Mouse (Mus musculus): ENCODE measurements around the gene Wdr25. TPM values are rescaled to one million over a fixed set of nuclear protein-coding genes. Genes with fewer than 3 reads are reported as not detected.

Gene Wdr25
- polyA plus RNA-seq, 1 experiment from 2014 or later = 3.7 TPM

DNA sequence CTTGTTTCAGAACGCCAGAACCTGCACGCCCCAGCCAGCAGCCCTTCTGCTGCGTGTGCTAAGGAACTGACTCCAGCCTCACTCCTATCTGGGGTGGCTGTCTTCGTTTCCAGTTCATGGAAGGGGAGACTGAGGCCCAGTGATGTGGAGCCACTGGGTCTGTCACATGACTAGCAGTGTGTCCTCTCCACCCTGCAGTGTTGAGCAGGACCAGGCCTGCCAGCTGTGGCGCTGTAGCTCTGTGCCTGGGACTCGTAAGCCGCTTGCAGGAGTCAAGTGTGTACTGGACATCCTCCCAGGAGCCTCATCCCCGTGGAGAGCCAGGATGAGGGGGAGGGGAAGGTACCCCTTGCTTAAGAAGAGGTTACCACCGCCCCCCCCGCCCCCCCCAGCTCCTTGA, 86.5 kb downstream of the Wdr25 start:
- Histone ChIP-seq H3K4me1 (ENCODE audit: control insufficient read depth, insufficient read depth, low read length) (peaks cover 17% of the 10 kb centered on the region), H3K27me3 (replicated peaks; ENCODE audit: control insufficient read depth, insufficient read depth, low read length) (no peaks in the 10 kb centered on the region), H3K9ac (ENCODE audit: low read length) (no peak overlapping the region), H3K9me3 (replicated peaks; ENCODE audit: control insufficient read depth, low read length) (no peaks in the 10 kb centered on the region), H3K4me3 (ENCODE audit: low read depth, low read length) (no peak overlapping the region), H3K4me2 (ENCODE audit: low read length) (no peak overlapping the region), H3K27ac (ENCODE audit: low read depth, low read length) (no peak overlapping the region), H3K36me3 (ENCODE audit: control insufficient read depth, insufficient read depth, low read length) (no peaks in the 10 kb centered on the region)
- 18% methylated on average over 10 of the region's 10 CpGs for WGBS
- peak; percentile 22 for DNase-seq (ENCODE audit: low spot score)
- ATAC-seq = peak; percentile 63

DNA sequence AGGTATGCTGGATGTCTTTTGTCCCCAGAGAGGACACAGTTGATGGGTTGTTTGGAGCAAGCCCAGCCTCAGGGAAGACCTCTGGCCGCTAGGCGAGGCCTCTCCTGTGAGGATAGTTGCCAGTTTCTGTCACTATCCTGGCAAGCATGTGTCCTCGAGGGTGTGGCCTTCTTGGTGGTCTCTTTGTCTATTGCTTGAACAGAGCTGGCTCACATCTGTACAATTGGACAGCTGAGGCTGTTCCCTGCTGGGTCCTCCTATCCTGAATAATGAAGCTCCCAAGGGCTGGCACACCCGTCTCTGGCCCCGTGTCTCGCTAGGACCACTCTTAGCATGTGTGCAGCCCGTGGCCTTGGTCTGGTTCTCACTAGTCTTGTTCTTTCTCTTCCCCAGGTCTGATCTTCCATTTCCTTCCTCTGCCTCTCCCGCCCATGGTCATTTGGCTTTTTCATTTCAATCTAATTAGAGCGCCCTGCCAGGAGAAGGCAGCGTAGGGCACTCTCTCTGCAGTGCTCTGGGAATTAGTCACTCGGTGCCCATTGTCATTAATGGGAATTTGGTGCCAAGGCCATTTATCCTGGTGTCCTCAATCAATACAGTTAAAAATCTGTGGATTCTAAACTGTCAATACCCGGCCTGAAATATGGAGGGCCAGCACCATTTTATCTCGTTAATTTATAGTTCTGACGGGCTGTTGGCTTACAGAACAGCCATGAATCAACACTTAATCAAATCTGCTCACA, 88.7 kb downstream of the Wdr25 start:
- no peak overlapping the region for H3K9ac ChIP-seq (ENCODE audit: low read length)
- H3K36me3 ChIP-seq (ENCODE audit: control insufficient read depth, insufficient read depth, low read length) = no peaks in the 10 kb centered on the region
- ATAC-seq = peak; percentile 22; the same call in 1 of the 2 replicates
- peaks cover 17% of the 10 kb centered on the region for H3K4me1 ChIP-seq (ENCODE audit: control insufficient read depth, insufficient read depth, low read length)
- DNase-seq (ENCODE audit: low spot score) = peak; percentile 54
- no peak overlapping the region for H3K4me2 ChIP-seq (ENCODE audit: low read length)
- no peaks in the 10 kb centered on the region for H3K9me3 ChIP-seq (replicated peaks; ENCODE audit: control insufficient read depth, low read length)
- 35% methylated on average over 14 of the region's 14 CpGs for WGBS
- no peak overlapping the region for H3K4me3 ChIP-seq (ENCODE audit: low read depth, low read length)
- H3K27ac ChIP-seq (ENCODE audit: low read depth, low read length) = no peak overlapping the region
- no peaks in the 10 kb centered on the region for H3K27me3 ChIP-seq (replicated peaks; ENCODE audit: control insufficient read depth, insufficient read depth, low read length)

DNA sequence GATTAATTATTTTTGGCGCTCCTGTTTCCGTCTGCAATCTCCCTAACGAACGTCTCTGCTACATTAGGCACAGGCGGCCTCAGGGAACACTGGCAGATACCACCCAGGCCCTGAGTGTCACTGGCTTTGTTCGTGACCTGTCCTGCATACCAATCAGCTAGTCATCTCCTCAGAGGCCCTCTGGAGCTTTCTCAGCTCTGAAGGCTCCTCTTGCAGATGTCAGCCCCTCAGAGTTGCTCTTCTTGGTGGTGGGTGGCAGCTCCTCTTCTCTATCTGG, 89.2 kb downstream of the Wdr25 start:
- ATAC-seq (no peak), DNase-seq (ENCODE audit: low spot score) (no peak)
- Histone ChIP-seq H3K27ac (ENCODE audit: low read depth, low read length) (0 out of 2 replicates have a peak overlapping the region, but pooled peaks have one; percentile 33), H3K4me1 (ENCODE audit: control insufficient read depth, insufficient read depth, low read length) (peaks cover 17% of the 10 kb centered on the region), H3K4me3 (ENCODE audit: low read depth, low read length) (no peak overlapping the region), H3K27me3 (replicated peaks; ENCODE audit: control insufficient read depth, insufficient read depth, low read length) (no peaks in the 10 kb centered on the region), H3K4me2 (ENCODE audit: low read length) (no peak overlapping the region), H3K9me3 (replicated peaks; ENCODE audit: control insufficient read depth, low read length) (no peaks in the 10 kb centered on the region), H3K9ac (ENCODE audit: low read length) (no peak overlapping the region), H3K36me3 (ENCODE audit: control insufficient read depth, insufficient read depth, low read length) (no peaks in the 10 kb centered on the region)
- 15% methylated on average over 6 of the region's 6 CpGs for WGBS

DNA sequence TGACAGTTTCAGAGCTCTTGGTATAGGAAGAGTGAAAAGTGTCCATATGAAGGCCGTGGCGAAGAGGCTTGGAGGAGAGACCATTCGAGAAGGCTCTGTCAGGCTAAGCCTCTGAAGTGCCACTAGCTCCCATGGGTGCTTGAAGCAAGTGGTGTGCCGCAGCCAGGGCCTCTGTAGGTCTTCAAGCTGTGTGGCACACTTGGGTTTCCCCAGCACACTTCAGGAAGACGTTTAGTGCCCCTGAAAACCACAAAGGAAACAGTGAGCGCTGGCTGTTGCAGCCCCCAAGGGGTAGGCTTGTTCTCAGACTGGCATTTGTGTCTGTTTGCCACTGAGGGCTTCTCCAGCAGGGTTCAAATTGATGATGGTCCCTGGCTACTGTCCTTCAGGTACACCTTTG, 90.1 kb downstream of the Wdr25 start:
- Histone ChIP-seq H3K36me3 (ENCODE audit: control insufficient read depth, insufficient read depth, low read length) (no peaks in the 10 kb centered on the region), H3K4me2 (ENCODE audit: low read length) (no peak overlapping the region), H3K4me3 (ENCODE audit: low read depth, low read length) (no peak overlapping the region), H3K27ac (ENCODE audit: low read depth, low read length) (no peak overlapping the region), H3K4me1 (ENCODE audit: control insufficient read depth, insufficient read depth, low read length) (peaks cover 17% of the 10 kb centered on the region), H3K27me3 (replicated peaks; ENCODE audit: control insufficient read depth, insufficient read depth, low read length) (no peaks in the 10 kb centered on the region), H3K9me3 (replicated peaks; ENCODE audit: control insufficient read depth, low read length) (no peaks in the 10 kb centered on the region), H3K9ac (ENCODE audit: low read length) (no peak overlapping the region)
- 88% methylated on average over 6 of the region's 6 CpGs for WGBS
- DNase-seq (ENCODE audit: low spot score) = no peak
- ATAC-seq = no peak

DNA sequence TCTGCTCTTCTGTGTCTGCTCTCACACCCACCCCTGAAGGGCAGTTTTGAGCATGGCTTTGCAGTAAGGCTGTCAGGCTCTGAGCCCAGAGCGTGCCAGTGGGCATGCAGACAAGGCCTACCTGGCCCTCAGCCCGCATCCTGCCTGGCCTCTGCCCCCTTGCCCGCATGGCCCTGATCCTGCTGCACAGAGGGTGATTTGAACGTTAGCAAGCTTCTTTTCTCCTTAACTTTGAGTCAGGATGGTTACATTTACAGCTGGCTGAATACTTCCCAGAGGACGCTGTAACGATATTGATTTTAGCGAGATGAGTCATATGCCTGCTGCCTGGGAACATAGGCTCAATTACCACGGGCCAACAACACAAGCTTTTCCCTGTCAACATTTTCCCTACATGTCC, 91.0 kb downstream of the Wdr25 start:
- Histone ChIP-seq H3K9me3 (replicated peaks; ENCODE audit: control insufficient read depth, low read length) (no peaks in the 10 kb centered on the region), H3K9ac (ENCODE audit: low read length) (no peak overlapping the region), H3K4me1 (ENCODE audit: control insufficient read depth, insufficient read depth, low read length) (peaks cover 11% of the 10 kb centered on the region), H3K27ac (ENCODE audit: low read depth, low read length) (no peak overlapping the region), H3K27me3 (replicated peaks; ENCODE audit: control insufficient read depth, insufficient read depth, low read length) (no peaks in the 10 kb centered on the region), H3K4me3 (ENCODE audit: low read depth, low read length) (no peak overlapping the region), H3K36me3 (ENCODE audit: control insufficient read depth, insufficient read depth, low read length) (no peaks in the 10 kb centered on the region), H3K4me2 (ENCODE audit: low read length) (no peak overlapping the region)
- ATAC-seq = no peak
- no peak for DNase-seq (ENCODE audit: low spot score)
- 73% methylated on average over 8 of the region's 8 CpGs for WGBS

DNA sequence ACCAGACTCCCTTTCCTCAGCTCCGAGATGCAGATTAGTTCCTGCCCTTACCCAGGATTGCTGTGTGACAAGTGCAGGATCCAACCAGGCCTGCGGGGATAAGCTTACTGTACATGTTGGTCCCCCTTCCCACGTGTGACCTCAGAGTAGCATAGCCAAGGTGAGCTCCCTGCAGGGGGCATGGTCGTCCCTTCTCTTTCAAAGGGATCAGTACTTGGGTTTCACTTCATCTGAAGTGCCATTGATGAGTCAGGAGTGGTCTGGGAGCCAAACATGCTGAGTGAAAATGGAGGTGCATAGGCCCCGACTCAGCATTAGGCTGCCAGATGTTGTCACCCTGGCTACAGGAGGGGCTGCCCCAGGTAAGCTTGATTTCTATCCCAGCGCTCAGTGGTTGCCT, 91.6 kb downstream of the Wdr25 start:
- Histone ChIP-seq H3K36me3 (ENCODE audit: control insufficient read depth, insufficient read depth, low read length) (no peaks in the 10 kb centered on the region), H3K9me3 (replicated peaks; ENCODE audit: control insufficient read depth, low read length) (no peaks in the 10 kb centered on the region), H3K4me1 (ENCODE audit: control insufficient read depth, insufficient read depth, low read length) (peaks cover 7% of the 10 kb centered on the region), H3K27ac (ENCODE audit: low read depth, low read length) (no peak overlapping the region), H3K4me2 (ENCODE audit: low read length) (no peak overlapping the region), H3K4me3 (ENCODE audit: low read depth, low read length) (no peak overlapping the region), H3K9ac (ENCODE audit: low read length) (no peak overlapping the region), H3K27me3 (replicated peaks; ENCODE audit: control insufficient read depth, insufficient read depth, low read length) (no peaks in the 10 kb centered on the region)
- ATAC-seq (no peak), DNase-seq (ENCODE audit: low spot score) (no peak)
- 81% methylated on average over 6 of the region's 6 CpGs for WGBS

DNA sequence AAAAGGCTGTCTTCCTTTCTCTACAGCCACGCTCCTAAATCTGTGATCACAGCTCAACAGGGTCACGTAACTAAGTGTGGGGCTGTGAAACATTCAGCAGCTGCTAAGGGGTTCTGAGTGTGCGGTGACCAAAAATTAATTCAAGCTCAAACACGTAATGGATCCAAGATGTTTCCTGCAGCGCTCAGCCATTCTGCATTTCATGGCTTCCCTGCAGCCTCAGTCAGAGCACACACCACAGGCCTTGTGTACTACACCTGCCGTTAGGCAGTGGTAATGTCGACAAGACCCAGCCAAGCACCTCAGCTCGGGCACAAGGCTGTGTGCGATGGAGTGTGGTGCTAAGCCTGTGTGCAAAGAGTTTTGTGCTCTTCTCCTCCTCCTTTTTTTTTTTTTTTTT, 94.0 kb downstream of the Wdr25 start:
- Histone ChIP-seq H3K4me3 (ENCODE audit: low read depth, low read length) (no peak overlapping the region), H3K9ac (ENCODE audit: low read length) (no peak overlapping the region), H3K27ac (ENCODE audit: low read depth, low read length) (no peak overlapping the region), H3K36me3 (ENCODE audit: control insufficient read depth, insufficient read depth, low read length) (no peaks in the 10 kb centered on the region), H3K4me1 (ENCODE audit: control insufficient read depth, insufficient read depth, low read length) (no peaks in the 10 kb centered on the region; the same call in 1 of the 2 replicates), H3K27me3 (replicated peaks; ENCODE audit: control insufficient read depth, insufficient read depth, low read length) (no peaks in the 10 kb centered on the region), H3K9me3 (replicated peaks; ENCODE audit: control insufficient read depth, low read length) (no peaks in the 10 kb centered on the region), H3K4me2 (ENCODE audit: low read length) (no peak overlapping the region)
- no peak for ATAC-seq
- no peak for DNase-seq (ENCODE audit: low spot score)
- 83% methylated on average over 9 of the region's 9 CpGs for WGBS

DNA sequence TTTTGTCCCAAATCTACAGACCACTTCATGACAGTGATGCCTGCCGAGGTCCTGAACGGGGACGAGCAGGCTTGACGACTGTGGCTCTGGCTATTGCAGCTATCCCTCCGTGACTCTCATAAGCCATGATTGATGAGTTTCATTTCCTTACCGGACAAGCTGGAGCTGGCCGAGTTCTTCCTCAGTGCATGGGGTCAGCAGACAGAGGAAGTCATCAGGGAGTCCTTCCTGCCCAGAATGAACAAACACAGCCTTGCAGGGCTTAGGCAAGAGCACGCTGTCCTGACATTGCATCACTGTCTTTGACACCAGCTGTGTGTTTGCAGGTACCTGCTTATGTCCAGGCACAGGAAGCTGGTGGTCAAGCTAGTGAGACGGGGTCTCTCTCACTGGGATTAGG, 97.0 kb downstream of the Wdr25 start:
- 89% methylated on average over 9 of the region's 9 CpGs for WGBS
- H3K4me2 ChIP-seq (ENCODE audit: low read length) = no peak overlapping the region
- ATAC-seq (no peak), DNase-seq (ENCODE audit: low spot score) (no peak)
- no peaks in the 10 kb centered on the region for H3K9me3 ChIP-seq (replicated peaks; ENCODE audit: control insufficient read depth, low read length)
- no peak overlapping the region for H3K9ac ChIP-seq (ENCODE audit: low read length)
- H3K36me3 ChIP-seq (ENCODE audit: control insufficient read depth, insufficient read depth, low read length) = no peaks in the 10 kb centered on the region
- no peak overlapping the region for H3K27ac ChIP-seq (ENCODE audit: low read depth, low read length)
- H3K27me3 ChIP-seq (replicated peaks; ENCODE audit: control insufficient read depth, insufficient read depth, low read length) = no peaks in the 10 kb centered on the region
- H3K4me3 ChIP-seq (ENCODE audit: low read depth, low read length) = no peak overlapping the region
- H3K4me1 ChIP-seq (ENCODE audit: control insufficient read depth, insufficient read depth, low read length) = no peaks in the 10 kb centered on the region

DNA sequence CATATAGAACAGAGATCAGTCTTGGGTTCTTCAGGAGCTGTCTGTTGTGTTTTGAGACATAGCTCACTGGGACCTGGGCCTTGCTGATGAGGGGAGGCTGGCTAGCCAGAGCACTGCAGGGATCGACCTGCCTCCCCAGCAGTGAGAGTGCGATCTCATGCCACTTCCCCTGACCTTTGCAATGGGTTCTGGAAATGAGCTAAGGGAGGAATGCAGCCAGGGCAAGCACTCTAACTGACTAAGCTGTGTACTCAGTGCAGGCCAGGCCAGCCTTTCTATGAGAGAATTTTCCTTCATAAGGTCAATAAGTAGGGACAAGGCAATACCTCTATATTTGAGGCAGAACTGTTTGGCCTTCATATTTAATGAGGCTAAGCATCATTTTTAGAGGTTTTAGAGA, 99.6 kb downstream of the Wdr25 start:
- no peaks in the 10 kb centered on the region for H3K9me3 ChIP-seq (replicated peaks; ENCODE audit: control insufficient read depth, low read length)
- 84% methylated on average over 2 of the region's 2 CpGs for WGBS
- no peak for ATAC-seq

More for the DNA sequence above, 99.6 kb downstream of the Wdr25 start:
- no peak overlapping the region for H3K27ac ChIP-seq (ENCODE audit: low read depth, low read length)
- no peaks in the 10 kb centered on the region for H3K36me3 ChIP-seq (ENCODE audit: control insufficient read depth, insufficient read depth, low read length)
- no peak overlapping the region for H3K4me2 ChIP-seq (ENCODE audit: low read length)
- no peaks in the 10 kb centered on the region for H3K27me3 ChIP-seq (replicated peaks; ENCODE audit: control insufficient read depth, insufficient read depth, low read length)
- no peak overlapping the region for H3K4me3 ChIP-seq (ENCODE audit: low read depth, low read length)
- DNase-seq (ENCODE audit: low spot score) = no peak
- H3K9ac ChIP-seq (ENCODE audit: low read length) = no peak overlapping the region
- no peaks in the 10 kb centered on the region for H3K4me1 ChIP-seq (ENCODE audit: control insufficient read depth, insufficient read depth, low read length)

Measured in forebrain, embryonic 14.5 days (tissue).